Mouse (Mus musculus): ENCODE measurements around the gene Siglec1.
A peak's percentile ranks its signal among the peaks of the same experiment; 100 is the strongest.

Gene Siglec1

GRCm38 (mm10) chr2:131096101-131096795 lies 9.7 kb upstream of the Siglec1 start:
- peak; percentile 77 for DNase-seq

GRCm38 (mm10) chr2:131094823-131095222 lies 8.3 kb upstream of the Siglec1 start:
- DNase-seq: peak; percentile 83

GRCm38 (mm10) chr2:131093577-131093976 lies 7.0 kb upstream of the Siglec1 start:
- DNase-seq: peak; percentile 0

DNA sequence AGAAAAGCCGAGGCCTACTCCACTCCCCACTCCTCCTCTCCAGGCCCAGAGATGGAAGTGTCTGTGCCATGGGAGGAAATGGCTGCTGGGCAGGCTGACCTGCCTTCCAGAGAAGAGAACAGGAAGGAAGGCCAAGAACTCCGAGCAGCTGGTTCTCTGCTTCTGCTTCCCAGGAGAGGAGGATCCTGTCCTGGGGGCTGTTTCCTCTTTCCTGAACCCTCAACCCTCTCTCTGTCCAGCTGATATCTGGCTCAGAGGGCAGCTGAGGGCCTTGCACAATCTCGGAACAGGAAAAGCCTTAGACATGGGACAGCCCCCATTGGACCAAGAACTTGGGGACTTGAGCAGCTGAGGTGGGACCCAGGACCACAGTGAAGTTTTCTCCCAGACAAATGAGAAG lies 4.3 kb upstream of the Siglec1 start:
- peak; percentile 19 for DNase-seq

DNA sequence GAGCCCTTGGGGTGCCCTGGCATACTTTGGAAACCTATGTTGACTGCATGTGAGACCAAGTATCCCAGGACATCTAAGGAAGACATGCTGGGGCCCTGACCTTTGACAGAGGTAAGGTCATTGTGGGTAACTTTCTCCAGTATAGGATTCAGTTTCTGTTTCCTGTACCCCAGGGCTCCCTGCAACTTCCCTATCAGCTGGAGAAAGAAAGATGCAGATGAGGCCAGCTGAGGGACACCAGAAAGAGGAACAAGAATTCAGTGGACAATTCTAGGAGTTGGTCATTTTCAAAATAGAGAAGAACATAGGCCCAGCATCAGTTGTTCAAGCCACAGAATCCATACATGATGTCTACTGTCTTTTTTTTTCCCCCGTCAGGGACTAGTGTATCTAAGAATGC lies 3.1 kb upstream of the Siglec1 start:
- no peak for DNase-seq

GRCm38 (mm10) chr2:131088581-131088980 lies 2.0 kb upstream of the Siglec1 start:
- DNase-seq: no peak

DNA sequence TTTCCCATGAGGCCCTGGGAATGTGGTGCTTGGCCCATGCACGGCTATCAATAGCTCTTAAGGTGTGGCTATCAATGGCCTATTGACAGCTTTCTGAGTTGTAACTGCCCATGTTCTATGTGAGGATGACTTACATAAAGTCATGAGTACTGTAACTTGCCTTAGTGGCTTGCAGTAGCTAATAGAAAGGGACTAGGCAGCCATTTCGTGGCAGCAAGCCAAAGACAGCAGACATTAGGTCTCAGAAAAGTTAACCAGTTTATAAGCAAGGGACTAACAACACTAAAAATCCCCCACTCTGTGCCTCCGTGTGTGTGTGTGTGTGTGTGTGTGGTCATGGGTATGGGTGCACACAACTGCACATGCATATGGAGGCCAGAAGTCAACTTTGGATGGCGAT lies 2.4 kb downstream of the Siglec1 start:
- DNase-seq: no peak

GRCm38 (mm10) chr2:131080507-131080906 lies 6.1 kb downstream of the Siglec1 start:
- no peak for DNase-seq

GRCm38 (mm10) chr2:131072536-131072935 lies 14.0 kb downstream of the Siglec1 start:
- DNase-seq: no peak

DNA sequence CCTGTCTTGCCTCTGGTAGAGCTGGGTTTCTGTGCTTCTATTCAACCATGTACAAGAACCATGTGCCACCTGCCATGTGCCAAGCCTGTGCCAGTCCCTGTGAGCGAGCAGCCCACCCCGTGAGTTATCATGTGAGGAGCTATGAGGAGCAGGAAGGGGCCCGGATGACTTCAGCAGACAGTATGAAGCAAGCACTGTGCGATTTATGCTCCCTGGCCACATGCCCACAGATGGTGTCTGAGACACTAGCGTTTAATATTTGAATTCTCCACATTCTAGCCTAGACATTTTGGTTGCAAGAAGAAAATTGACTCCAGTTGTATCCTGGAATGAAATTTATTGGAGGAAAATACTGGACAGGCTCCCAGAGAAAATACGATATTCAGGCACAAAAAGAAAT lies 19.1 kb downstream of the Siglec1 start:
- peak; percentile 64 for DNase-seq

GRCm38 (mm10) chr2:131066342-131066741 lies 20.2 kb downstream of the Siglec1 start:
- DNase-seq: no peak

GRCm38 (mm10) chr2:131063404-131063864 lies 23.1 kb downstream of the Siglec1 start, which contains the start of gene Adam33:
Gene Adam33 (minus strand): TSS chr2:131063814.
- peak; percentile 54 for DNase-seq

- DNase-seq: no peak
Measured at GRCm38 (mm10) chr2:131061607-131062006, 25.0 kb downstream of the Siglec1 start.

- no peak for DNase-seq
Measured at GRCm38 (mm10) chr2:131060784-131061183, 25.8 kb downstream of the Siglec1 start.

DNA sequence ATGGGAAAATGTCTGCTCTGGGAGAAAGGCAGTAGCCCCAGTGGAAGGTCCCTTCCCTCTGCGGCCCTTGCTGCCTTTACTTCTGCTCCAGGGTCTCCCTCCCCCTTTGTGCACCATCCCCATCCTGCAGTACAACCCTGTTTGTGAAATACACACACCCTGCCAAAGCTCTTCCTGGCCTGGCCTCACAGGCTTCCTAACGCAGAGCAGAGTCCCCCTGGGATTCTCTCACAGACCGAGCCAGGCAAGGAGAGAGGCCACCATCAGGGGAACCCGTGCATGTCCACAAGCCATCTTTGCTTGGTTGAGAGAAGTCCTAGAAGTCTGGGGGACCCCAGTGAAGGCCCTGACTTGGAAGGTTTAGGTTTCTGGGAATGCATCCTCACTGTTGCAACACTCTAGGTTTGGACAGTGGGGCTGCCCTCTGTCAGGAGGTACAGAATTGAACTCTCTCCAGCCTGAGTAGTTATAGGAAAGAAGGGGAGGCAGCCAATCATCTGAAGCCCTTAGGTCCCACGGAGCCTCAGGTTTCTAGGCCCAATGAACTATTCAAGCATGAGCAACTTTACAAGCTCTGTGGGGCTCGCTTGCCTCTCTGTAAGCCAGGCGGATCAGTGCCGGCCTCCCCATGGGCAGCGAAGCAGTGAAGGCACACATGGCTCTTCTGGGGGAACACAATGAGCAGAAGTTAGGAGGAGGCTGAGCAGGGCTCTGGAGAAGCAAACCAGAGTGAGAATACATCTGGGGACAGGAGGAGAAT lies 26.6 kb downstream of the Siglec1 start:
- peak; percentile 27 for DNase-seq

DNA sequence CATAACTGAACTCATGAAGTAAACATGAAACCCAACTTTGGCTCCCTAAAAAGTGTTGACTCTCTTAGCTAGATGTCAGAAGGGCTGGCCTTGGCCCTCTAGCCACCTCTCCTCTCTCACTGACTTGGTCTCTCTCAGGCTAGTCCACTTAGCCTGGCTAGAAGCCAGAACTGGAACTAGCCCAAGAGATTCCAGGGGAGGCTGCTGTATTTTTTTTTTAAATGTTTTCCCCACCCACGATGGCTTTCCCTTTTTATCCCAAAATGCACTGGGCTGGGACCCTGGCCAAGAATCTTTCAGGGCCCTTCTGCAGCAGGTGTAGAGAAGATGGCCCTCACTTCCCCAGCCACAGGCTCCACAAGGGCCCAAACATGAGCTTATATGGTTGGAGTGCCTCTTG lies 27.2 kb downstream of the Siglec1 start:
- peak; percentile 88 for DNase-seq

DNA sequence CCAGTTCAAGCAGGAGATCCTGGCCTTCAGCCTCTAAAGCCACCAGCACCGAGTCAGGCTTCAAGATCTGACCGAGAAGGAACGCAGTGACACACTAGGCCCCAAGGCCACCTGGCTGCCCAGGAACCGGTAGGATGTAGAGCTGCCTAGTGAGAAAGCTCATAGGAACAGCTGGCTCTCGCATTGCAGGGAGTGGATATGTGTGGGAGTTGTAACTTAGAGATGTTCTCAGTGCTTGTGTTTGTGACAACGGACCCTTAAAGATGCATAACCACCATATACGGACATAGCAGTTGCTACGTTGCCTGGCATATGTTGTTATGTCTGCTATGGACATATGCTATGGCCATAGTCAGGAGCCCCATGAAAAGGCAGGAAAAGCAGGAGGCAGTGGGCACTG lies 27.9 kb downstream of the Siglec1 start:
- DNase-seq: no peak

- DNase-seq: no peak
Measured at GRCm38 (mm10) chr2:131056191-131056590, 30.4 kb downstream of the Siglec1 start.

- DNase-seq: peak; percentile 78
Measured at GRCm38 (mm10) chr2:131055631-131056030, 30.9 kb downstream of the Siglec1 start.

DNA sequence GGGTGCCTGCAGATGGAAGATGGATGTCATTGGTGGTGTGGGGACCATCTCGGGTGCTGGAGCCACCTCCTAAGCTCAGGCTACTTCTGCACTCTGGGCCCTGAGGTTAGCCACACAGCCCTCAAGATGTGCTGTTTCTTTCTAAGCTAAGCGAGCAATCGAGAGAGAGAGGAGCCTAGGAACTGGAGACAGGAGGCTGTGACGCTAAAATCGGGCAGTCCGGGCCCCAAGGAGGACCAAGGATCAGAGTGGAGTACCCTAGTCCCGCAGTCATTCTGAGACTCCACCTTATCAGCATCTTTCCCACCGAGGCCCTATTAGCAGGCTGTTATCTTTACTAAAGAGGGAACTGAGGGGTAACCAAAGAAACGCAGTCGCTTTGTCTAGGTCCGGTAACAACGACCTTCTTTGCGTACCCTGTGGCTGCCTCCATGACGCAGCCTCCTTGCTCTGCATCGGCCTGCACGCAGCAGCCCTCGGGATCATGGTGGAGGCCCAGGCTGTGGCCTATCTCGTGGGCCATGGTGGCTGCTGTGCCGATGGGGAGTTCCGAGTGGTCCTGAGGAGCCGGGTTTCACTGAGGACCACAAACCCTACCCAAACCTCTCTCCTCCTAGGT lies 31.8 kb downstream of the Siglec1 start:
- no peak for DNase-seq

DNA sequence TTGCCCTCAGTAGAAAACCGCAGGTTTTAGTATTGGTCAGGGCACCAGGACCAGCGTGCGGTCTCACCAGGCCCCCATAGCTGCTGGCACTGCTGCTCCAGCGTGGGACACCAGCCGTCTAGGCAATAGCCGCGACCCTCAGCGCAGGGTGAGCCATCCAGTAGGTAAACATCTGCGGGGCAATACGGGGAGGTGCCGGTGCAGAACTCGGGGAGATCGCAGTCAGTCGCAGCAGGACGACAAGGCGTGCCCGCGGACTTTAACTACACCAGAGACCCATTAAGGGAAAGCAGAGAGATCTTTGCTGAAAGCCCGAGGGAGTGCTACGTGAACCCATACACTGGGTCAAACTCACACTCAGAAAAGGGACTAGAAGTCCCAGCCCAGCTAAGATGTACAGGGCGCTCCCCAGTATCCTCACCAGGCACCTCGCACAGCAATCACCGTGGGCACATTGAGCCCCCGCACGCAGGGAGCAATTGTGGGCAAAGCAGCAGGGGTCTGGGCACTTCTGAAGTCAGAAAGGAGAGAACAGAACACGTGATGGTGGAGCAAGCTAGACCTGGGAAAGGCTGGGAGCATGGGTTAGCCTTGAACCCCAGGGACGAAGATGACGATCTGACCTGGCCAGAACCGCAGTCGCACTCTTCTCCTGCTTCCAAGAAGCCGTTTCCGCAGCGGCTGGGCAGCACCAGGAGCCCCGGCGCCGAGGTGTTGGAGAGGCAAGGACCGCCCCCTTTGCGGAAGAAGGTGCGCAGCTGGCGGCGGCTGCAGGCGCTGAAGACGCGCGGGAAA lies 32.5 kb downstream of the Siglec1 start:
- DNase-seq: no peak

DNA sequence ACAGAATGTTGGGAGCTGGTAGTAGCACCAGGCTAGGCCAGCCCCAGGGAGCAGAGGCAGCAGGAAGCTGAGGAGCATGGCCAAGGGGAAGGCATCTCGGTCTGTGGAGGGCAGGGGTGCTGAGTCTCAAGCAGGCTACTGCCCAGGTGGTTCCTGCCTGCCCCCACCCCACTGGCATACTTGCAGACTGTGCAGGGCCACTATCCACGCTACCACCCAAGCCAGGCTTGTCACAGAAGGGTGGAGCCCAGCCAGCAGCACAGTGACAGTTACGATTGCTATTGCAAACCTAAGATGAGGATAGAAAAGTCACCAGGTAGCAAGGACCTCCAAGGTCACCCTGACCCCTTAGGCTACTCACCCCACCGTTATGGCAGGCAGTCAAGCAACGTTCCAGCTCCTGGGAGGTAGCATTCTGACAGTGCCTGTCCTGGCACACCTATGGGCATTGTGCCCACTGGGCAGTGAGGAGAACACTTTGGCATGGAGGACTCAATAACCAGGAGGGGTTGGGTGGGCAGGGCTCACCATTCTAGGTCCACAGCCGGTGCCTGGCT lies 33.6 kb downstream of the Siglec1 start:
- DNase-seq: no peak

DNA sequence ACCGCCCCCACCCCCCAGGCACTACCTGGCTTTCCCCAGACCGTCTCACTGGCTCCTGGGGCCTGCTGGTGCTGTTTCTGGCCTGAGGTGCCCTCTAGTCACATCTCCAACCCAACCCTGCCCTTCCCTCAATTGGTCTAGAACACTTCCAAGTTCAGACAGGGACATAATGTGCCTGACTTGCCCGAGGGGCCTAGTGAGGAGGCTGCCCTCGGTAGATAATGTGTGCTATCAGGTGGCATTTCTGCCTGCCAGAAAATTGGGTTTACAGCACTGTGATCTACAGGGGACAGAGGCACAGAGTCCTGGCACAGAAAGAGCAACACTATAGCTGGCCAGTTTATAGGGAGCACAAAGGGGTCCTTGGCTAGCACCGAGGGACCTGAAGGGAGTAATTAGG lies 34.5 kb downstream of the Siglec1 start:
- DNase-seq: no peak

Measured in lung, postnatal 10 days (tissue).